Mouse (Mus musculus) midbrain, embryonic 14.5 days (tissue): ENCODE results near the gene Cts8. TPM values are rescaled to one million over a fixed set of nuclear protein-coding genes. Genes with fewer than 3 reads are reported as not detected.

Source experiments
- ATAC-seq: fragments of 200-750 bp; cut with Nextera tagmentation; 2 replicates; pipeline ENCODE4 v1.8.0; 2017; ENCODE audit warnings: moderate number of reproducible peaks, moderate library complexity; ENCODE audit not compliant: low FRiP score, low TSS enrichment
- DNase-seq: peaks from one replicate; pipeline ENCODE4 v3.0.0-alpha.2; 2015
- H3K27ac ChIP-seq: fragments of 300-500 bp; sonication (generic); replicated peaks from 2 replicates; pipeline ENCODE4 v1.5.1; 2014; ENCODE audit warnings: mild to moderate bottlenecking, low read depth, low read length, moderate library complexity
- H3K27me3 ChIP-seq: fragments of 300-500 bp; sonication (generic); 2 replicates; pipeline ENCODE4 v1.6.1; 2014; ENCODE audit warnings: low read length, control low read depth, mixed read lengths; ENCODE audit not compliant: control insufficient read depth, insufficient read depth
- H3K36me3 ChIP-seq: fragments of 300-500 bp; sonication (generic); 2 replicates; pipeline ENCODE4 v1.6.1; 2014; ENCODE audit warnings: low read length, control low read depth; ENCODE audit not compliant: control insufficient read depth, insufficient read depth
- H3K4me1 ChIP-seq: fragments of 300-500 bp; sonication (generic); 2 replicates; pipeline ENCODE4 v1.6.1; 2014; ENCODE audit warnings: mild to moderate bottlenecking, antibody characterized with exemption, low read length, control low read depth; ENCODE audit not compliant: control insufficient read depth, insufficient read depth
- H3K4me2 ChIP-seq: fragments of 300-500 bp; sonication (generic); 2 replicates; pipeline ENCODE4 v1.6.1; 2014; ENCODE audit warnings: mild to moderate bottlenecking, low read length, moderate library complexity
- H3K4me3 ChIP-seq: fragments of 300-500 bp; sonication (generic); replicated peaks from 2 replicates; pipeline ENCODE4 v1.5.1; 2014; ENCODE audit warnings: low read depth, low read length
- H3K9ac ChIP-seq: fragments of 300-500 bp; sonication (generic); replicated peaks from 2 replicates; pipeline ENCODE4 v1.6.1; 2014; ENCODE audit warnings: mild to moderate bottlenecking, low read length, moderate library complexity
- H3K9me3 ChIP-seq: fragments of 300-500 bp; sonication (generic); 2 replicates; pipeline ENCODE4 v1.6.1; 2016; ENCODE audit warnings: low read length, control low read depth, mixed read lengths; ENCODE audit not compliant: control insufficient read depth
- WGBS: fragments of 180-500 bp; shearing (Covaris S2); extraction: QIAGEN DNeasy Blood & Tissue Kit; methylation state at CpG from one replicate; pipeline ENCODE4 v1.1.7; 2014; 5-methylcytosine and 5-hydroxymethylcytosine counted together
- polyA plus RNA-seq: library from polyadenylated mRNA; unstranded; fragments of >200 nt; fragmentation: Nextera tagmentation; extraction: Ambion mirVana; gene quantifications from 2 replicates; pipeline ENCODE4 v1.2.1, GENCODE M21; 2014

Gene Cts8
- not detected in 2 replicates for polyA plus RNA-seq

GRCm38 (mm10) chr13:61255258-61255657, at the start of gene Cts8:
TSS of gene Cts8 (minus strand) at chr13:61255358.
- H3K4me2 ChIP-seq: no peak within 1 kb of the TSS
- H3K9ac ChIP-seq: no peak within 1 kb of the TSS
- no peak within 1 kb of the TSS for H3K27ac ChIP-seq
- no peak within 1 kb of the TSS for H3K4me3 ChIP-seq
- H3K36me3 ChIP-seq: no peaks in the 10 kb centered on the region
- ATAC-seq (no peak), DNase-seq (no peak)
- H3K27me3 ChIP-seq: no peaks in the 10 kb centered on the region
- 84% methylated on average over 2 of the region's 2 CpGs for WGBS
- H3K9me3 ChIP-seq: peaks cover 48% of the 10 kb centered on the region; the same call in 1 of the 2 replicates
- H3K4me1 ChIP-seq: no peaks in the 10 kb centered on the region

DNA sequence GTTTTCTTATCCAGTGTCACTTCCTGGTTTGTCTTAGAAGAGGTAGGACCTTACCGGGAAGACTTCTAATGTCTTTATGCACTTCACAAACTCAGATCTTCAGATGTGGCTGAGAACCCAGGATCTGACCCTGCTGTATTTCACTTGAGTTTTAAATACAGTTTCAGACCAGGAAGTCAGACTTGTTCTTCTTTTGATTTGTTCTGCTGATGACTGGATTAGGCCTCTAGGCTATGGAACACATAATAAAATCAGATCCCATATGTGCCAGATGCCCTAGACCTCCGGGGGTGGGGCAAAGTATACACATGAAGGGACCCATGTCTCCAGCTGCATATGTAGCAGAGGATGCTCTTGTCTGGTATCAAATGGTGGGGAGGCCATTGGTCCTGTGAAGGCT, 33.6 kb upstream of the Cts8 start, which contains the start of gene Gm49398:
TSS of gene Gm49398 (minus strand) at position 101 of the 400 bp plus-strand sequence.
- Histone ChIP-seq H3K27me3 (no peaks in the 10 kb centered on the region), H3K27ac (no peak within 1 kb of the TSS), H3K9me3 (peaks cover 28% of the 10 kb centered on the region), H3K4me3 (no peak within 1 kb of the TSS), H3K4me2 (no peak within 1 kb of the TSS), H3K4me1 (no peaks in the 10 kb centered on the region), H3K9ac (no peak within 1 kb of the TSS), H3K36me3 (no peaks in the 10 kb centered on the region)
- WGBS: 87% methylated on average over 2 of the region's 2 CpGs
- DNase-seq (no peak), ATAC-seq (no peak)

- no peak overlapping the region for H3K9ac ChIP-seq
- DNase-seq: peak; percentile 17
Measured at GRCm38 (mm10) chr13:61241076-61241947, 13.8 kb downstream of the Cts8 start.

DNA sequence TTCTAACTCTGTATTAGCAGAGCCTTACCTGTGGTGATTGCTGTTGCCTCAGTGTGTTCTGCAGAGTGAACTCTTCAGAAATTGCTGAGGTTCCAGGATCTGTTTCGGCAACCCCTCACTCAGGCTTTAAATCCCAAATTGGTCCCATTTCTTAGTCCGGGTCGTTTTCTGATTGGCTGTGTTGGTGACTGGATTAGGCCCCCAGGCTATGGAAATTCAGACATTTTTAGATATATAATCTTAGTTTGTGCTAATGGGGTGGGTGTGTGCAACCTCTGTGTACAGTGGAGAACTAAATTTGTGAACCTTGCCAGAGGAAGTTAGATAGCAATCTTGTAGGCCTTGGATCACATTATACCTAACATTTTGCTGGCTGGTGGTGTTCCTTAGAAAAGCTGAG, 51.8 kb downstream of the Cts8 start, which contains the start of gene Cts6:
TSS of gene Cts6 (minus strand) at position 101 of the 400 bp plus-strand sequence.
- no peaks in the 10 kb centered on the region for H3K27me3 ChIP-seq
- peaks cover 57% of the 10 kb centered on the region for H3K9me3 ChIP-seq
- no peaks in the 10 kb centered on the region for H3K4me1 ChIP-seq
- WGBS: 90% methylated on average over 3 of the region's 3 CpGs
- H3K27ac ChIP-seq: no peak within 1 kb of the TSS
- DNase-seq: no peak
- no peak for ATAC-seq
- no peak within 1 kb of the TSS for H3K4me2 ChIP-seq
- H3K9ac ChIP-seq: no peak within 1 kb of the TSS
- no peak within 1 kb of the TSS for H3K4me3 ChIP-seq
- no peaks in the 10 kb centered on the region for H3K36me3 ChIP-seq

More at GRCm38 (mm10) chr13:61241076-61241947, 13.8 kb downstream of the Cts8 start:
- H3K27ac ChIP-seq: no peak overlapping the region
- H3K4me3 ChIP-seq: no peak overlapping the region
- no peaks in the 10 kb centered on the region for H3K36me3 ChIP-seq
- no peaks in the 10 kb centered on the region for H3K4me1 ChIP-seq
- no peak for ATAC-seq
- no peak overlapping the region for H3K4me2 ChIP-seq
- no peaks in the 10 kb centered on the region for H3K27me3 ChIP-seq
- peaks cover 35% of the 10 kb centered on the region for H3K9me3 ChIP-seq
- 64% methylated on average over 13 of the region's 13 CpGs for WGBS

Other genes starting within 250 kb of the Cts8 start
- not detected in 2 replicates for gene Ctsj, start 249.4 kb downstream of the Cts8 start, polyA plus RNA-seq
- not detected in 2 replicates for gene Ctsq, start 214.7 kb downstream of the Cts8 start, polyA plus RNA-seq
- not detected in 2 replicates for gene Ctsr, start 91.1 kb downstream of the Cts8 start, polyA plus RNA-seq
- gene Cts6, start 51.9 kb downstream of the Cts8 start, polyA plus RNA-seq: not detected in 2 replicates
- gene Gm49398, start 33.5 kb upstream of the Cts8 start, polyA plus RNA-seq: not detected in 2 replicates
- gene Cts7, start 102.8 kb upstream of the Cts8 start, polyA plus RNA-seq: not detected in 2 replicates